Mouse (Mus musculus) midbrain, embryonic 11.5 days (tissue): ENCODE measurements around the gene Gm49342. TPM values are rescaled to one million over a fixed set of nuclear protein-coding genes. Genes with fewer than 3 reads are reported as not detected.
A peak's percentile ranks its signal among the peaks of the same experiment; 100 is the strongest.
"Not testable (repeated sequence)": the region's sequence is repeated elsewhere in the genome, so short reads cannot be mapped to it uniquely, and the experiment has no call there.

Experiments used
- ATAC-seq: fragments of 200-750 bp; cut with Nextera tagmentation; 2 replicates; pipeline ENCODE4 v1.8.0; 2017; ENCODE audit warnings: moderate TSS enrichment, moderate library complexity; ENCODE audit not compliant: low FRiP score
- DNase-seq: peaks from one replicate; pipeline ENCODE4 v3.0.0; 2015; ENCODE audit warnings: low spot score; ENCODE audit errors: missing footprints
- H3K27ac ChIP-seq: fragments of 300-500 bp; sonication (generic); 2 replicates; pipeline ENCODE4 v1.5.1; 2014; ENCODE audit warnings: low read depth, low read length
- H3K27me3 ChIP-seq: fragments of 300-500 bp; sonication (generic); 2 replicates; pipeline ENCODE4 v1.6.1; 2014; ENCODE audit warnings: mild to moderate bottlenecking, low read length, moderate library complexity, mixed read lengths; ENCODE audit not compliant: control insufficient read depth, insufficient read depth
- H3K36me3 ChIP-seq: fragments of 300-500 bp; sonication (generic); 2 replicates; pipeline ENCODE4 v1.6.1; 2014; ENCODE audit warnings: mild to moderate bottlenecking, low read length, moderate library complexity, mixed read lengths; ENCODE audit not compliant: control insufficient read depth, insufficient read depth
- H3K4me1 ChIP-seq: fragments of 300-500 bp; sonication (generic); 2 replicates; pipeline ENCODE4 v1.6.1; 2014; ENCODE audit warnings: low read length; ENCODE audit not compliant: control insufficient read depth, insufficient read depth
- H3K4me2 ChIP-seq: fragments of 300-500 bp; sonication (generic); 2 replicates; pipeline ENCODE4 v1.6.1; 2014; ENCODE audit warnings: mild to moderate bottlenecking, moderate library complexity
- H3K4me3 ChIP-seq: fragments of 300-500 bp; sonication (generic); 2 replicates; pipeline ENCODE4 v1.5.1; 2014; ENCODE audit warnings: low read depth, low read length
- H3K9ac ChIP-seq: fragments of 300-500 bp; sonication (generic); 2 replicates; pipeline ENCODE4 v1.6.1; 2014; ENCODE audit warnings: low read length
- H3K9me3 ChIP-seq: fragments of 300-500 bp; sonication (generic); 2 replicates; pipeline ENCODE4 v1.6.1; 2016; ENCODE audit warnings: low read length; ENCODE audit not compliant: control insufficient read depth
- WGBS: fragments of 180-500 bp; shearing (Covaris S2); extraction: QIAGEN DNeasy Blood & Tissue Kit; methylation state at CpG from one replicate; pipeline ENCODE4 v1.1.7; 2014; 5-methylcytosine and 5-hydroxymethylcytosine counted together
- polyA plus RNA-seq: library from polyadenylated mRNA; unstranded; fragments of >200 nt; fragmentation: Nextera tagmentation; extraction: Ambion mirVana; gene quantifications from 2 replicates; pipeline ENCODE4 v1.2.1, GENCODE M21; 2014

Gene Gm49342
- polyA plus RNA-seq, 1 experiment from 2014 or later: not detected

- H3K36me3 ChIP-seq, H3K4me1 ChIP-seq, H3K9me3 ChIP-seq, H3K27ac ChIP-seq, ATAC-seq, H3K27me3 ChIP-seq, H3K9ac ChIP-seq, DNase-seq, H3K4me3 ChIP-seq, H3K4me2 ChIP-seq: not testable (repeated sequence)
These were observed 39.0 kb upstream of the Gm49342 start for GRCm38 (mm10) chr14:50905327-50905726.

- no peak for DNase-seq
- H3K4me1 ChIP-seq: no peaks in the 10 kb centered on the region
- peaks cover 6% of the 10 kb centered on the region; the same call in 1 of the 2 replicates for H3K36me3 ChIP-seq
- ATAC-seq: no peak
- no peak overlapping the region for H3K9ac ChIP-seq
- no peak overlapping the region for H3K4me2 ChIP-seq
- WGBS: 80% methylated on average over 4 of the region's 4 CpGs
- no peak overlapping the region for H3K4me3 ChIP-seq
- H3K9me3 ChIP-seq: no peaks in the 10 kb centered on the region
- no peaks in the 10 kb centered on the region for H3K27me3 ChIP-seq
- no peak overlapping the region for H3K27ac ChIP-seq
These were observed 36.2 kb upstream of the Gm49342 start for GRCm38 (mm10) chr14:50908126-50908525.

GRCm38 (mm10) chr14:50911356-50911755 is 33.0 kb upstream of the Gm49342 start:
- H3K4me1 ChIP-seq: no peaks in the 10 kb centered on the region
- no peaks in the 10 kb centered on the region for H3K27me3 ChIP-seq
- no peak overlapping the region for H3K27ac ChIP-seq
- no peaks in the 10 kb centered on the region for H3K9me3 ChIP-seq
- DNase-seq (no peak), ATAC-seq (no peak)
- no peak overlapping the region for H3K9ac ChIP-seq
- peaks cover 19% of the 10 kb centered on the region; the same call in 1 of the 2 replicates for H3K36me3 ChIP-seq
- H3K4me2 ChIP-seq: no peak overlapping the region
- whole genome bisulfite sequencing: 57% methylated on average over 3 of the region's 3 CpGs
- no peak overlapping the region for H3K4me3 ChIP-seq

GRCm38 (mm10) chr14:50923437-50923836 is 20.9 kb upstream of the Gm49342 start:
- not testable (repeated sequence) for H3K9me3 ChIP-seq, H3K36me3 ChIP-seq, H3K9ac ChIP-seq, H3K27me3 ChIP-seq, H3K27ac ChIP-seq, ATAC-seq, DNase-seq
- Histone ChIP-seq H3K4me1 (peaks cover 12% of the 10 kb centered on the region), H3K4me3 (peak overlapping the region; percentile 81), H3K4me2 (peak overlapping the region; percentile 73)
- WGBS: 92% methylated on average over 1 of the region's 1 CpGs

GRCm38 (mm10) chr14:50924281-50925064 is 19.8 kb upstream of the Gm49342 start, which contains the start of the genes Osgep and Apex1:
TSS of gene Osgep (minus strand) at chr14:50924893.
TSS of gene Apex1 (plus strand) at chr14:50924968.
- Histone ChIP-seq H3K4me2 (peak within 1 kb of the TSS; percentile 73), H3K9ac (peak within 1 kb of the TSS; percentile 95), H3K4me1 (peaks cover 14% of the 10 kb centered on the region), H3K4me3 (peak within 1 kb of the TSS; percentile 81), H3K36me3 (peaks cover 8% of the 10 kb centered on the region; the same call in 1 of the 2 replicates), H3K27ac (peak within 1 kb of the TSS; percentile 83), H3K9me3 (no peaks in the 10 kb centered on the region), H3K27me3 (no peaks in the 10 kb centered on the region)
- ATAC-seq (peak; percentile 96), DNase-seq (peak; percentile 99)
- under 1% methylated on average over 57 of the region's 57 CpGs for WGBS

GRCm38 (mm10) chr14:50925111-50925920 is 19.0 kb upstream of the Gm49342 start:
- WGBS: 3% methylated on average over 38 of the region's 38 CpGs
- Histone ChIP-seq H3K4me3 (peak overlapping the region; percentile 81), H3K4me1 (peaks cover 20% of the 10 kb centered on the region), H3K9ac (peak overlapping the region; percentile 95), H3K27ac (peak overlapping the region; percentile 81), H3K36me3 (peaks cover 8% of the 10 kb centered on the region; the same call in 1 of the 2 replicates), H3K4me2 (peak overlapping the region; percentile 73), H3K9me3 (no peaks in the 10 kb centered on the region), H3K27me3 (no peaks in the 10 kb centered on the region)
- no peak for DNase-seq
- no peak for ATAC-seq

- no peaks in the 10 kb centered on the region for H3K9me3 ChIP-seq
- H3K4me1 ChIP-seq: peaks cover 26% of the 10 kb centered on the region
- no peak overlapping the region for H3K4me2 ChIP-seq
- H3K36me3 ChIP-seq: peaks cover 8% of the 10 kb centered on the region; the same call in 1 of the 2 replicates
- no peak for ATAC-seq
- no peak overlapping the region for H3K9ac ChIP-seq
- H3K27ac ChIP-seq: no peak overlapping the region
- no peaks in the 10 kb centered on the region for H3K27me3 ChIP-seq
- WGBS: 76% methylated on average over 3 of the region's 3 CpGs
- H3K4me3 ChIP-seq: no peak overlapping the region
- no peak for DNase-seq
These were observed 17.0 kb upstream of the Gm49342 start for GRCm38 (mm10) chr14:50927366-50927765.

GRCm38 (mm10) chr14:50929951-50930350 is 14.4 kb upstream of the Gm49342 start:
- H3K36me3 ChIP-seq: peaks cover 8% of the 10 kb centered on the region; the same call in 1 of the 2 replicates
- 27% methylated on average over 10 of the region's 10 CpGs for WGBS
- peak overlapping the region; percentile 90 for H3K4me2 ChIP-seq
- ATAC-seq (no peak), DNase-seq (no peak)
- no peaks in the 10 kb centered on the region for H3K27me3 ChIP-seq
- H3K9ac ChIP-seq: peak overlapping the region; percentile 95
- H3K4me3 ChIP-seq: peak overlapping the region; percentile 95
- peaks cover 20% of the 10 kb centered on the region for H3K4me1 ChIP-seq
- no peak overlapping the region; the same call in 1 of the 2 replicates for H3K27ac ChIP-seq
- H3K9me3 ChIP-seq: no peaks in the 10 kb centered on the region

GRCm38 (mm10) chr14:50930377-50930753 is 14.0 kb upstream of the Gm49342 start:
- H3K27me3 ChIP-seq: no peaks in the 10 kb centered on the region
- no peak for DNase-seq
- peak overlapping the region; percentile 95 for H3K9ac ChIP-seq
- peak overlapping the region; percentile 95 for H3K4me3 ChIP-seq
- peaks cover 8% of the 10 kb centered on the region; the same call in 1 of the 2 replicates for H3K36me3 ChIP-seq
- WGBS: under 1% methylated on average over 37 of the region's 38 CpGs
- H3K27ac ChIP-seq: peak overlapping the region; percentile 57
- H3K4me1 ChIP-seq: peaks cover 20% of the 10 kb centered on the region
- peak; percentile 53 for ATAC-seq
- peak overlapping the region; percentile 90 for H3K4me2 ChIP-seq
- no peaks in the 10 kb centered on the region for H3K9me3 ChIP-seq
